Mouse (Mus musculus) thymus, adult 2 months (tissue): ENCODE results near the gene Zbtb2.

Source experiments
- CTCF ChIP-seq: fragments of 200-500 bp; IDR thresholded peaks from 2 replicates; pipeline ENCODE4 v1.5.1; 2012; ENCODE audit warnings: mild to moderate bottlenecking, control low read depth, low read length, moderate library complexity, borderline replicate concordance; ENCODE audit not compliant: control insufficient read depth, poor library complexity, insufficient read depth; ENCODE audit errors: extremely low read depth
- POLR2A ChIP-seq: fragments of 200-500 bp; IDR thresholded peaks from 2 replicates; pipeline ENCODE4 v1.6.1; 2012; ENCODE audit warnings: mild to moderate bottlenecking, low read length, control low read depth, moderate library complexity; ENCODE audit not compliant: control insufficient read depth, poor library complexity, insufficient read depth; ENCODE audit errors: extremely low read depth

GRCm38 (mm10) chr10:4407191-4407590 is 19.3 kb upstream of the Zbtb2 start:
- TF ChIP-seq POLR2A: no peak
- no peak for TF ChIP-seq CTCF
